Mouse (Mus musculus) erythroid progenitor cell, adult 5-6 weeks (primary cell): ENCODE results near the gene Phlpp2. TPM values are rescaled to one million over a fixed set of nuclear protein-coding genes. Genes with fewer than 3 reads are reported as not detected.

Experiments used
- total RNA-seq, 2 experiments: library from RNA; stranded (forward) in 1 of 2; stranded (reverse) in 1 of 2; fragments of 150-400 nt in 1 of 2; fragments of 186-747, 209-891 nt in 1 of 2; gene quantifications; 2 replicates each; pipeline versions ENCODE4 v1.2.3 to v1.2.4; 2015 to 2017; ENCODE audit warnings: low replicate concordance in 2 of 2

Gene Phlpp2
- total RNA-seq, 2 experiments from 2014 or later = 45.7 to 59.8 TPM

Other genes with a start within 250 kb of the Phlpp2 start
- 66.7 and 85.9 TPM in 2 replicates for gene Ist1, start 175.3 kb upstream of the Phlpp2 start, total RNA-seq (2015; ENCODE audit: low replicate concordance)
- 45.2 and 62.4 TPM in 2 replicates for gene Ist1, start 175.3 kb upstream of the Phlpp2 start, total RNA-seq (2017; ENCODE audit: low replicate concordance)
- gene Zfp821, start 163.0 kb upstream of the Phlpp2 start, total RNA-seq (2015; ENCODE audit: low replicate concordance) = 14.3 and 14.8 TPM in 2 replicates
- gene Zfp821, start 163.0 kb upstream of the Phlpp2 start, total RNA-seq (2017; ENCODE audit: low replicate concordance) = 38.2 and 43.3 TPM in 2 replicates
- gene Atxn1l, start 130.8 kb upstream of the Phlpp2 start, total RNA-seq (2015; ENCODE audit: low replicate concordance) = 2.9 and 10.1 TPM in 2 replicates
- gene Atxn1l, start 130.8 kb upstream of the Phlpp2 start, total RNA-seq (2017; ENCODE audit: low replicate concordance) = 4.4 and 5.8 TPM in 2 replicates
- gene Ap1g1, start 90.0 kb upstream of the Phlpp2 start, total RNA-seq (2015; ENCODE audit: low replicate concordance) = 23.1 and 50.7 TPM in 2 replicates
- gene Ap1g1, start 90.0 kb upstream of the Phlpp2 start, total RNA-seq (2017; ENCODE audit: low replicate concordance) = 30.6 and 36.2 TPM in 2 replicates
- not detected in 2 replicates for gene Marveld3, start 93.7 kb downstream of the Phlpp2 start, total RNA-seq (2015; ENCODE audit: low replicate concordance)
- gene Marveld3, start 93.7 kb downstream of the Phlpp2 start, total RNA-seq (2017; ENCODE audit: low replicate concordance) = not detected in 2 replicates
- not detected in 2 replicates for gene Tat, start 121.9 kb downstream of the Phlpp2 start, total RNA-seq (2015; ENCODE audit: low replicate concordance)
- not detected in 2 replicates for gene Tat, start 121.9 kb downstream of the Phlpp2 start, total RNA-seq (2017; ENCODE audit: low replicate concordance)
- gene Chst4, start 171.2 kb downstream of the Phlpp2 start, total RNA-seq (2015; ENCODE audit: low replicate concordance) = not detected in 2 replicates
- gene Chst4, start 171.2 kb downstream of the Phlpp2 start, total RNA-seq (2017; ENCODE audit: low replicate concordance) = not detected in 2 replicates
- not detected in 2 replicates for gene Zfp612, start 211.2 kb downstream of the Phlpp2 start, total RNA-seq (2015; ENCODE audit: low replicate concordance)
- gene Zfp612, start 211.2 kb downstream of the Phlpp2 start, total RNA-seq (2017; ENCODE audit: low replicate concordance) = not detected in 2 replicates
- gene Gm21964, start 232.7 kb downstream of the Phlpp2 start, total RNA-seq (2015; ENCODE audit: low replicate concordance) = not detected in 2 replicates
- gene Gm21964, start 232.7 kb downstream of the Phlpp2 start, total RNA-seq (2017; ENCODE audit: low replicate concordance) = not detected in 2 replicates
- not detected in 2 replicates for gene Gm17720, start 234.2 kb downstream of the Phlpp2 start, total RNA-seq (2015; ENCODE audit: low replicate concordance)
- not detected in 2 replicates for gene Gm17720, start 234.2 kb downstream of the Phlpp2 start, total RNA-seq (2017; ENCODE audit: low replicate concordance)